Mouse (Mus musculus) small intestine, adult 2 months (tissue): Measurements from ENCODE around the gene Stub1.

Experiments used
- CTCF ChIP-seq: fragments of 200-500 bp; IDR thresholded peaks from 2 replicates; pipeline ENCODE4 v1.5.1; 2012; ENCODE audit warnings: low read depth, mild to moderate bottlenecking, control low read depth, inconsistent platforms, low read length, moderate library complexity, mixed read lengths; ENCODE audit not compliant: insufficient replicate concordance, insufficient read length; ENCODE audit errors: extremely low read depth
- POLR2A ChIP-seq: fragments of 200-500 bp; IDR thresholded peaks from 2 replicates; pipeline ENCODE4 v1.6.1; 2012; ENCODE audit warnings: low read depth, mild to moderate bottlenecking, control low read depth, inconsistent platforms, low read length, moderate library complexity

GRCm38 (mm10) chr17:25861704-25862612 is 28.8 kb upstream of the Stub1 start:
- TF ChIP-seq CTCF (no peak), POLR2A (0 out of 2 replicates have a peak, but pooled peaks have one; percentile 39)
